Mouse (Mus musculus) heart, adult 10 weeks (tissue): ENCODE measurements around the gene Clec4d. TPM values are rescaled to one million over a fixed set of nuclear protein-coding genes. Genes with fewer than 3 reads are reported as not detected.

Experiments
- polyA plus RNA-seq: library from polyadenylated mRNA; stranded (reverse); fragments of 350-450 nt; fragmentation: Illumina TruSeq; extraction: RNeasy Lipid Tissue Mini Kit (QIAGEN cat#74804); gene quantifications from one replicate; pipeline ENCODE4 v1.2.3, GENCODE M21; 2014; ENCODE audit warnings: low read depth, low replicate concordance

Gene Clec4d
- polyA plus RNA-seq, result 1.0 TPM

GRCm38 (mm10) chr6:123261555-123262161 is at the start of gene Clec4d:
Gene Clec4d, plus strand, starts transcription at chr6:123262111.

GRCm38 (mm10) chr6:123229644-123230043 is 32.3 kb upstream of the Clec4d start, which contains the start of gene Clec4n:
Gene Clec4n, plus strand, starts transcription at chr6:123229843.

GRCm38 (mm10) chr6:123289753-123290152 is 27.8 kb downstream of the Clec4d start, which contains the start of gene Clec4e:
Gene Clec4e, minus strand, starts transcription at chr6:123289870.

GRCm38 (mm10) chr6:123308033-123308432 is 46.1 kb downstream of the Clec4d start, which contains the start of gene Vmn2r19:
Gene Vmn2r19, plus strand, starts transcription at chr6:123308333.

Other genes starting within 250 kb of the Clec4d start
- 0.71 TPM for gene Clec4b1, start 212.1 kb upstream of the Clec4d start, polyA plus RNA-seq
- gene Clec4a2, start 155.7 kb upstream of the Clec4d start, polyA plus RNA-seq, result 6.6 TPM
- not detected for gene Clec4b2, start 89.2 kb upstream of the Clec4d start, polyA plus RNA-seq
- gene Clec4n, start 32.3 kb upstream of the Clec4d start, polyA plus RNA-seq, result 2.3 TPM
- gene Clec4e, start 27.8 kb downstream of the Clec4d start, polyA plus RNA-seq, result not detected
- not detected for gene Vmn2r19, start 46.2 kb downstream of the Clec4d start, polyA plus RNA-seq
- gene Vmn2r20, start 156.0 kb downstream of the Clec4d start, polyA plus RNA-seq, result not detected